Mouse (Mus musculus) intestine, embryonic 16.5 days (tissue): ENCODE results near the gene Timm13. TPM values are rescaled to one million over a fixed set of nuclear protein-coding genes. Genes with fewer than 3 reads are reported as not detected.

Experiments
- ATAC-seq: fragments of 200-750 bp; cut with Nextera tagmentation; 2 replicates; pipeline ENCODE4 v1.8.0; 2017; ENCODE audit warnings: moderate TSS enrichment, moderate library complexity
- H3K27ac ChIP-seq: fragments of 300-500 bp; sonication (generic); 2 replicates; pipeline ENCODE4 v1.5.1; 2014; ENCODE audit warnings: mild to moderate bottlenecking, low read length
- H3K27me3 ChIP-seq: fragments of 300-500 bp; sonication (generic); replicated peaks from 2 replicates; pipeline ENCODE4 v1.6.1; 2014; ENCODE audit warnings: low read length, control low read depth, mixed read lengths; ENCODE audit not compliant: control insufficient read depth, insufficient read depth
- H3K36me3 ChIP-seq: fragments of 300-500 bp; sonication (generic); 2 replicates; pipeline ENCODE4 v1.6.1; 2014; ENCODE audit warnings: low read length, control low read depth; ENCODE audit not compliant: control insufficient read depth, insufficient read depth
- H3K4me1 ChIP-seq: fragments of 300-500 bp; sonication (generic); 2 replicates; pipeline ENCODE4 v1.6.1; 2014; ENCODE audit warnings: low read length, control low read depth, mixed read lengths; ENCODE audit not compliant: control insufficient read depth, insufficient read depth
- H3K4me2 ChIP-seq: fragments of 300-500 bp; sonication (generic); 2 replicates; pipeline ENCODE4 v1.6.1; 2014; ENCODE audit warnings: low read depth, low read length, control low read depth
- H3K4me3 ChIP-seq: fragments of 300-500 bp; sonication (generic); 2 replicates; pipeline ENCODE4 v1.5.1; 2014; ENCODE audit warnings: mild to moderate bottlenecking, low read length
- H3K9ac ChIP-seq: fragments of 300-500 bp; sonication (generic); 2 replicates; pipeline ENCODE4 v1.6.1; 2014; ENCODE audit warnings: low read depth, low read length
- H3K9me3 ChIP-seq: fragments of 300-500 bp; sonication (generic); 2 replicates; pipeline ENCODE4 v1.6.1; 2016; ENCODE audit warnings: low read length, control low read depth; ENCODE audit not compliant: control insufficient read depth
- WGBS: fragments of 180-500 bp; shearing (Covaris S2); extraction: QIAGEN DNeasy Blood & Tissue Kit; methylation state at CpG from one replicate; pipeline ENCODE4 v1.1.7; 2014; 5-methylcytosine and 5-hydroxymethylcytosine counted together
- polyA plus RNA-seq: library from polyadenylated mRNA; unstranded; fragments of >200 nt; fragmentation: Nextera tagmentation; extraction: Ambion mirVana; gene quantifications from 2 replicates; pipeline ENCODE4 v1.2.1, GENCODE M21; 2015

Gene Timm13
- polyA plus RNA-seq, 1 experiment from 2014 or later, result 410 TPM

DNA sequence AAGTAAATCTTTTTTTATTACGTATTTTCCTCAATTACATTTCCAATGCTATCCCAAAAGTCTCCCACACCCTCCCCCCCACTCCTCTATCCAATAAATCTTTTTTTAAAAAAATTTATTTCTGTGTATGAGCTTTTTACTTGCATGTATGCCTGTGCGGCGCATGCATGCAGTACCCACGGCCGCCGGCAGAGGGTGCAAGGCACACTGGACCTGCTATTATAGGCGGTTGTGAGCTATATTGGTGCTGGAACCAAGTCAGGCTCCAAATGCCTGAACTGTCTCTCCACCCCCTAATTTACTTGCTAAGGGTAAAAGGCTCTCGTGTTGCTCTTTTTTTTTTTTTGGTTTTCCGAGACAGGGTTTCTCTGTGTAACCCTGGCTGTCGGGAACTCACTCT lies 19.5 kb downstream of the Timm13 start:
- WGBS, result 29% methylated on average over 10 of the region's 10 CpGs
- ATAC-seq, result no peak

GRCm38 (mm10) chr10:80880901-80881300 lies 19.9 kb downstream of the Timm13 start:
- Histone ChIP-seq H3K4me2 (no peak overlapping the region), H3K36me3 (no peaks in the 10 kb centered on the region)

More for the DNA sequence above, 19.5 kb downstream of the Timm13 start:
- no peak overlapping the region for H3K4me3 ChIP-seq
- no peaks in the 10 kb centered on the region for H3K27me3 ChIP-seq
- no peak overlapping the region for H3K9ac ChIP-seq
- no peak overlapping the region for H3K27ac ChIP-seq
- no peaks in the 10 kb centered on the region for H3K9me3 ChIP-seq
- H3K36me3 ChIP-seq, result no peaks in the 10 kb centered on the region
- no peaks in the 10 kb centered on the region for H3K4me1 ChIP-seq
- H3K4me2 ChIP-seq, result no peak overlapping the region

DNA sequence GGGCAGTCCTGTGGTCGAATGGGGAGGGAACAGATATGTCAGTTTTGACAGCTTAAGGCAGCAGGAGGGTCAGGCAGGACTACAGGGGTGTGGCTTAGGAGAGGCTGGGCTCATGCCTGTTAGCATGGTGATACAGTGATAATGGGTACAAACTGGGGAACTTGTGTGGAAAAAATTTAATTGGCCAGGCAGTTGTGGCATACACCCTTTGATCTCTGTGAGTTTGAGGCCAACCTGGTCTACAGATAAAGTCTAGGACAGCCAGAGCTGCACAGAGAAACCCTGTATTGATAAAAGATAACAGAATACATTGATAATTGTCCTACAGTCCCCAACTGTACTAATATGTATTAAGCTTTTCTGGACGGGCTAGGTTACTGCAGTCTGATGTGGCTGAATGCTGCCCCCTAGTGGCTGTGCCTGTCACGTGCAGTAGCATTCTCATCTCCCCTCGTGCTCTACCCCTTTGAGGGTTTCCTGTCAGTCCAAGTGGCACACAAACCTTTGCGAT lies 20.6 kb downstream of the Timm13 start:
- no peak overlapping the region for H3K4me2 ChIP-seq
- WGBS, result 19% methylated on average over 5 of the region's 5 CpGs
- H3K27me3 ChIP-seq, result no peaks in the 10 kb centered on the region
- no peaks in the 10 kb centered on the region for H3K36me3 ChIP-seq
- no peak overlapping the region for H3K27ac ChIP-seq
- H3K4me1 ChIP-seq, result no peaks in the 10 kb centered on the region
- peak; percentile 54 for ATAC-seq
- no peaks in the 10 kb centered on the region for H3K9me3 ChIP-seq
- no peak overlapping the region for H3K9ac ChIP-seq
- H3K4me3 ChIP-seq, result no peak overlapping the region

More at GRCm38 (mm10) chr10:80880901-80881300, 19.9 kb downstream of the Timm13 start:
- Histone ChIP-seq H3K27me3 (no peaks in the 10 kb centered on the region), H3K27ac (no peak overlapping the region), H3K9ac (no peak overlapping the region), H3K4me1 (no peaks in the 10 kb centered on the region), H3K9me3 (no peaks in the 10 kb centered on the region), H3K4me3 (no peak overlapping the region)
- no peak for ATAC-seq
- 76% methylated on average over 2 of the region's 2 CpGs for WGBS

DNA sequence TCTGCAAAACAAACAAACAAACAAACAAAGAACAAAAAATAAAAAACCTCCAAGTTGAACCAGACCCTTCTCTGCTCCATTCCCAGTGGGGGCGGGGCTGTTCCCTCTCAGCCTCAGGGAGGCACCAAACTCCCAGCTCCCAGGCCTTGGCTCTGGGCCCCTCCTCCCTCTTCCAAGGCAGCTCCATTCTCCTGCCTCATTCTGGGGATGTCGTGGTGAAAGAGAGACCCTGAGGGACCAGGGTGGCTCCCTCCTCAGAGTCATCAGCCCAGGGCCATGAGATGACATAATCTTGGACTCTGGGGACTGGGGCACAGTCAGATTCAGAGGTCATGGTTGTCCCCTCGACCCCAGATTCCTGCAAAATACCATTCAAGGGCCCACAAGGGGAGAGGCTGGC lies 24.2 kb downstream of the Timm13 start:
- Histone ChIP-seq H3K4me1 (no peaks in the 10 kb centered on the region), H3K9ac (no peak overlapping the region), H3K36me3 (no peaks in the 10 kb centered on the region), H3K4me2 (no peak overlapping the region), H3K9me3 (no peaks in the 10 kb centered on the region), H3K27me3 (no peaks in the 10 kb centered on the region), H3K27ac (no peak overlapping the region), H3K4me3 (no peak overlapping the region)
- 19% methylated on average over 3 of the region's 3 CpGs for WGBS
- ATAC-seq, result no peak

- Histone ChIP-seq H3K4me1 (no peaks in the 10 kb centered on the region), H3K9ac (no peak overlapping the region), H3K27ac (no peak overlapping the region), H3K4me3 (no peak overlapping the region), H3K36me3 (no peaks in the 10 kb centered on the region), H3K4me2 (no peak overlapping the region), H3K9me3 (no peaks in the 10 kb centered on the region), H3K27me3 (no peaks in the 10 kb centered on the region)
- WGBS, result 27% methylated on average over 5 of the region's 5 CpGs
- ATAC-seq, result peak; percentile 38; the same call in 1 of the 2 replicates
Observed at GRCm38 (mm10) chr10:80876028-80876427, 24.7 kb downstream of the Timm13 start.

GRCm38 (mm10) chr10:80874035-80874434 lies 26.7 kb downstream of the Timm13 start:
- Histone ChIP-seq H3K9ac (no peak overlapping the region), H3K27me3 (no peaks in the 10 kb centered on the region), H3K4me1 (no peaks in the 10 kb centered on the region), H3K27ac (no peak overlapping the region), H3K36me3 (no peaks in the 10 kb centered on the region), H3K4me3 (no peak overlapping the region), H3K9me3 (no peaks in the 10 kb centered on the region), H3K4me2 (no peak overlapping the region)
- 74% methylated on average over 9 of the region's 9 CpGs for WGBS
- ATAC-seq, result no peak

DNA sequence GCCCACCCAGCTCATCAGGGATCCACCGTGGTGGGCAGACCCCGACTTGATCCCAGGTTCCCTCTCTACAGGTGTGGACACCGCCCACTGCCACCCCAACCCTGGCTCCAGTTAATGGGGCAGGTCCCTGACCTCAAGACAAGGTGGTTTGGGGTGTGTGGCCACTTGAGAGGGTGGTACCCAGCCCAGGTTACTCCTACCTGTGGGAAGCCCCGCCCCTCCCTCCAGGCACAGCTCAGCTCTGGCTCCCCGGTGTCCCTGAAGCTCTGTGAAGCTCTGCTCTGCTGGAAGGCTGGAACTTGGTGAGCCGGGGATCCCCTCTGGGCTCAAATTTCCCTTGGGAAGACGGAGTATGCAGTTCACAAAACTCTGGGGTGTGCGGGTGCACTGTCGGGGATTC lies 29.2 kb downstream of the Timm13 start, which contains the start of gene Tmprss9:
Tmprss9 (plus strand) TSS at position 268 of the 400 bp plus-strand sequence.
- Histone ChIP-seq H3K4me2 (no peak within 1 kb of the TSS), H3K27me3 (no peaks in the 10 kb centered on the region), H3K9ac (no peak within 1 kb of the TSS), H3K27ac (no peak within 1 kb of the TSS), H3K9me3 (no peaks in the 10 kb centered on the region), H3K36me3 (0 out of 2 replicates have a peak, but pooled peaks cover 3% of the 10 kb centered on the region), H3K4me3 (no peak within 1 kb of the TSS), H3K4me1 (no peaks in the 10 kb centered on the region)
- ATAC-seq, result no peak
- WGBS, result 21% methylated on average over 9 of the region's 9 CpGs

DNA sequence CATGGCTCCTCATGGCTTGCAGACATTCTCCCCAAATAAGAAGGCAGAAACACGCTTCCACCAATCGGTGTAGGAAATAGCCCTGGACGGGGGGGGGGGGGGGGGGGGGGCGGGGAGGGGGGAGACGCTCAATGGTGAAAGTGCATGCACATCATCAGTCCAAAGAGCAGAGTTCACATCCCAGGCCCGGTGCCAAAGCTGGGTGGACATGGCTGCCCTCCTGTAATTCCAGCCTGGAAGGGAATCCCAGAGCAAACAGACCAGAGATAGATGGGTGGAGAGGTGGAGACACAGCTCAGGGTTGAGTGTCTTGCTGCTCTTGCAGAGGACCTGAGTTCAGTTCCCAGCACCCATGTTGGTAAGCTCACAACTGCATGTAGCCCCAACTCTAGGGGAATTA lies 29.8 kb downstream of the Timm13 start:
- H3K27ac ChIP-seq, result no peak overlapping the region
- 45% methylated on average over 5 of the region's 6 CpGs for WGBS
- H3K4me2 ChIP-seq, result no peak overlapping the region
- no peak overlapping the region for H3K4me3 ChIP-seq
- no peaks in the 10 kb centered on the region for H3K27me3 ChIP-seq
- H3K4me1 ChIP-seq, result no peaks in the 10 kb centered on the region
- no peak for ATAC-seq
- H3K9ac ChIP-seq, result no peak overlapping the region
- H3K9me3 ChIP-seq, result no peaks in the 10 kb centered on the region
- peaks cover 3% of the 10 kb centered on the region; the same call in 1 of the 2 replicates for H3K36me3 ChIP-seq

GRCm38 (mm10) chr10:80864446-80864845 lies 36.3 kb downstream of the Timm13 start:
- 87% methylated on average over 16 of the region's 16 CpGs for WGBS
- no peak overlapping the region for H3K4me3 ChIP-seq
- no peak overlapping the region for H3K4me2 ChIP-seq
- no peak overlapping the region for H3K9ac ChIP-seq
- H3K27me3 ChIP-seq, result no peaks in the 10 kb centered on the region
- H3K9me3 ChIP-seq, result no peaks in the 10 kb centered on the region
- H3K36me3 ChIP-seq, result peaks cover 7% of the 10 kb centered on the region; the same call in 1 of the 2 replicates
- H3K27ac ChIP-seq, result no peak overlapping the region
- H3K4me1 ChIP-seq, result no peaks in the 10 kb centered on the region
- no peak for ATAC-seq

DNA sequence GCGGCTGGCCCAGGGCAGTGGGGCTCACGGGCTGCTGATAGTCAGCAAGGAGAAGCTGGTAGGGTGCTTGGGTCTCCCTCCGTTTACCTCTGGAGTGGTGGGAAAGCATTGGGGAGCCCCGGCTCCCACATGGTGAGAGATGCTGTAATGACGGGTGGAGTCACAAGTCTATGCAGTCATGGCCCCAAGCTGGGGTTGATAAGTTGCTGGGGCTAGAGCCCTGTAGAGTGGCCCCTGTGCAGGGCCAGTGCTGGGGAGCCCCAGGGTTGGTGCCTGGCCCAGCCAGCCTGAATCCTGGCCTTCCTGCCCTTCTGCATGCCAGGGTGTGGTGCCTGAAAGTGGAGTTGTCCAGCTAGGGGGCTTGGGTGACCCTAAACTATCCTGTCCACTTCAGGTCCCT lies 38.5 kb downstream of the Timm13 start:
- Histone ChIP-seq H3K4me2 (no peak overlapping the region), H3K4me3 (no peak overlapping the region), H3K9ac (no peak overlapping the region), H3K36me3 (peaks cover 4% of the 10 kb centered on the region; the same call in 1 of the 2 replicates), H3K27ac (no peak overlapping the region), H3K4me1 (peaks cover 8% of the 10 kb centered on the region), H3K9me3 (no peaks in the 10 kb centered on the region), H3K27me3 (no peaks in the 10 kb centered on the region)
- no peak for ATAC-seq
- WGBS, result 91% methylated on average over 5 of the region's 5 CpGs
